Mouse (Mus musculus): Measurements from ENCODE around the gene Asna1. TPM values are rescaled to one million over a fixed set of nuclear protein-coding genes. Genes with fewer than 3 reads are reported as not detected.

Gene Asna1
- total and polyA plus RNA-seq, 2 experiments from 2014 or later = 136 to 153 TPM

- DNase-seq (peak; percentile 95), ATAC-seq (peak; percentile 85)
- TF ChIP-seq CTCF (IDR thresholded peaks at IDR 0.05; ENCODE audit: low read depth) = peak; percentile 39; the same call in 1 of the 2 replicates
- H3K9ac ChIP-seq = peak overlapping the region; percentile 58
- no peaks in the 10 kb centered on the region for H3K9me3 ChIP-seq (ENCODE audit: low read length)
- H3K36me3 ChIP-seq (ENCODE audit: insufficient read depth) = peaks cover 28% of the 10 kb centered on the region
- peaks cover 21% of the 10 kb centered on the region; the same call in 1 of the 2 replicates for H3K4me1 ChIP-seq (ENCODE audit: insufficient read depth)
- peak overlapping the region; percentile 55; the same call in 1 of the 2 replicates for H3K27ac ChIP-seq (ENCODE audit: low read depth, low read length)
- WGBS = 2% methylated on average over 60 of the region's 61 CpGs
- H3K27me3 ChIP-seq (ENCODE audit: insufficient read depth, low read length) = no peaks in the 10 kb centered on the region
- H3K4me3 ChIP-seq (ENCODE audit: low read depth, low read length) = peak overlapping the region; percentile 49
- H3K4me2 ChIP-seq (ENCODE audit: low read depth) = peak overlapping the region; percentile 81
Measured at GRCm38 (mm10) chr8:84976031-84976762, 48.9 kb downstream of the Asna1 start.

GRCm38 (mm10) chr8:84975434-84975833, 49.6 kb downstream of the Asna1 start:
- peaks cover 32% of the 10 kb centered on the region for H3K36me3 ChIP-seq (ENCODE audit: insufficient read depth)
- H3K27me3 ChIP-seq (ENCODE audit: insufficient read depth, low read length) = no peaks in the 10 kb centered on the region
- DNase-seq (peak; percentile 77), ATAC-seq (no peak)
- no peaks in the 10 kb centered on the region for H3K9me3 ChIP-seq (ENCODE audit: low read length)
- peak overlapping the region; percentile 81; the same call in 1 of the 2 replicates for H3K4me2 ChIP-seq (ENCODE audit: low read depth)
- 39% methylated on average over 7 of the region's 7 CpGs for WGBS
- H3K27ac ChIP-seq (ENCODE audit: low read depth, low read length) = no peak overlapping the region
- no peak overlapping the region for H3K4me3 ChIP-seq (ENCODE audit: low read depth, low read length)
- TF ChIP-seq CTCF (IDR thresholded peaks at IDR 0.05; ENCODE audit: low read depth) = peak; percentile 89
- no peak overlapping the region for H3K9ac ChIP-seq
- peaks cover 28% of the 10 kb centered on the region; the same call in 1 of the 2 replicates for H3K4me1 ChIP-seq (ENCODE audit: insufficient read depth)

DNA sequence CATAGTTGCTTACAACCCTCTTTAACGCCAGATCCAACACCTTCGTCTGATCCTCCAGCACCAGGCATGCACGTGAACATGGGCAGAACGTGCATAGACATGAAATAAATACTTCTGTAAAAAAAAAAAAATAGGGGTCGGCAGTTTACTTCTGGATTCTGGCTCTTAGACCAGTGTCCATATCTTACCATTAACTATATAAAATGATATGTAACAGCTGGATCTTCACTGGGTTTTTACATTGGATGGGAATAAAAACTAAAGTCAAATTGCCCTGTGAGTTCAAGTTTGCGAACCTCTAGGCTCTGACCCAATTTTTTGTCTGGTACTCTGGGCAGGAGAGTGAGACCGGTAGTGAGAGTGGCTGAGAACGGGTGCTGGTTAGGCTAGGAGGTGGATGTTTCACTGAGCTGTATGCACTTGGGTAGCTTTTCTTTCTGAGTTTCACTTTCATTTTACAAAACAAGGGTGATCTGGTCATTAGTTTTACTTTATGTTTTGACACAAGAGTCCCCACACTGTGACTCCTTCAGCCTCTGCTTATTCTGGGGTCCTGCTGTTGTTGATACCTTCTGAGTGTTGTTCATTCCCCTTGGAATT, 50.4 kb downstream of the Asna1 start:
- Histone ChIP-seq H3K27me3 (ENCODE audit: insufficient read depth, low read length) (no peaks in the 10 kb centered on the region), H3K9ac (no peak overlapping the region), H3K9me3 (ENCODE audit: low read length) (no peaks in the 10 kb centered on the region), H3K27ac (ENCODE audit: low read depth, low read length) (no peak overlapping the region), H3K4me1 (ENCODE audit: insufficient read depth) (peaks cover 23% of the 10 kb centered on the region; the same call in 1 of the 2 replicates), H3K4me3 (ENCODE audit: low read depth, low read length) (no peak overlapping the region), H3K36me3 (ENCODE audit: insufficient read depth) (peaks cover 32% of the 10 kb centered on the region), H3K4me2 (ENCODE audit: low read depth) (no peak overlapping the region)
- 83% methylated on average over 8 of the region's 8 CpGs for WGBS
- ATAC-seq (no peak), DNase-seq (no peak)
- TF ChIP-seq CTCF (IDR thresholded peaks at IDR 0.05; ENCODE audit: low read depth) = no peak

DNA sequence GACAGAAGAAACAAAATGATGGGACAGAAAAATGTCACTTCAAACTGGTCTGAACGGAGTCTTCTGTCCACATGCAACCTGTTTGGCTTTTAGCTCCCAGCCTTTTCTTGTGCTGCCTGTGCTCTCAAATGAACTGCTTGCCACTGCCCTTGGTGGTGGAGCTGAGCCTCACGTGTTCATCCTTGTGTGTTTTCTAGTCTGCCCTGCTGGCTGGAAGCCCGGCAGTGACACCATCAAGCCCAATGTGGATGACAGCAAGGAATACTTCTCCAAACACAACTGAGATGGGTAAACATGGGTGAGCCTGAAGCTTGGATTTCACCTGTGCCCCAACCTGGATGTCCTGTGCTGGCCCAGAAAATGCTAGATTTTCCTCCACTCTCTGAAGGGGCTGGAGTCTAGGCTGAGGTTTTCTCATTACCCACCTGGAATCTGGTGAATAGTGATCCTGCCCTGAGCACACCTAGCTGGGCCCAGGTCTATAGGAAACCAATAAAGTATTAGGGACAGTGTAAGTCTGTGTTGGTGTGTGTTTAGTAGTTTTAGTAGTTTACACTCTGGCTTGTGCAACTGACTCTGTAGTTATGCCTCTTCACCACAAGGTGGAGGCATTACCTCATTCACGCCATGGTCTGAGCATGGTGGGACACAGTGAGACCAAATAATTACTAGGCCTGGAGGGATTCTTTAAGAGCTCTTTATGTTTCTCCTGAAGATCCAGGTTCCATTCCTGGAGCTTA, 51.1 kb downstream of the Asna1 start:
- DNase-seq (peak; percentile 79), ATAC-seq (peak; percentile 18; the same call in 1 of the 2 replicates)
- Histone ChIP-seq H3K4me1 (ENCODE audit: insufficient read depth) (peaks cover 16% of the 10 kb centered on the region; the same call in 1 of the 2 replicates), H3K4me2 (ENCODE audit: low read depth) (no peak overlapping the region), H3K9me3 (ENCODE audit: low read length) (no peaks in the 10 kb centered on the region), H3K9ac (no peak overlapping the region), H3K4me3 (ENCODE audit: low read depth, low read length) (no peak overlapping the region), H3K36me3 (ENCODE audit: insufficient read depth) (peaks cover 32% of the 10 kb centered on the region), H3K27ac (ENCODE audit: low read depth, low read length) (no peak overlapping the region), H3K27me3 (ENCODE audit: insufficient read depth, low read length) (no peaks in the 10 kb centered on the region)
- peak; percentile 93 for TF ChIP-seq CTCF (IDR thresholded peaks at IDR 0.05; ENCODE audit: low read depth)
- whole genome bisulfite sequencing = 49% methylated on average over 4 of the region's 4 CpGs

DNA sequence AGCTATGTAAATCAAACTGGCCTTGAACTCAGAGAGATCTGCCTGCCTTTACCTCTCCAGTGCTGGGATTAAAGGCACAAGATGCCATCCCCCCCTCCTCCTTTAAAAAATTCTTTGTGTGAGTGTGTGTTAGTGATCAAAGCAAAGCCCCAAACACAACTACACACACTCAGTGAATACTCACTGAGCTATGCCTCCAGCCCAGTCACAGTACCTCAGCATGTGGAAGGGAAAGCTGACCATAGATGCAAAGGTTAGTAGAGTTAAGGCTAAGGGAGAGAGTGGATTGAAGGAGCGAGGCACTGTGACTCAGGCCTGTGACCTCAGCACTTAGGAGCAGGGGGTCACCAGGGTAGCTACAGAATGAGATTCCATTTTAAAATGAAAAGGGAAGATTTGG, 52.0 kb downstream of the Asna1 start:
- no peak overlapping the region for H3K9ac ChIP-seq
- DNase-seq (no peak), ATAC-seq (no peak)
- no peaks in the 10 kb centered on the region for H3K27me3 ChIP-seq (ENCODE audit: insufficient read depth, low read length)
- WGBS = 90% methylated on average over 1 of the region's 1 CpGs
- H3K4me2 ChIP-seq (ENCODE audit: low read depth) = no peak overlapping the region
- peaks cover 13% of the 10 kb centered on the region; the same call in 1 of the 2 replicates for H3K4me1 ChIP-seq (ENCODE audit: insufficient read depth)
- no peak for TF ChIP-seq CTCF (IDR thresholded peaks at IDR 0.05; ENCODE audit: low read depth)
- no peaks in the 10 kb centered on the region for H3K9me3 ChIP-seq (ENCODE audit: low read length)
- peaks cover 32% of the 10 kb centered on the region for H3K36me3 ChIP-seq (ENCODE audit: insufficient read depth)
- no peak overlapping the region for H3K4me3 ChIP-seq (ENCODE audit: low read depth, low read length)
- no peak overlapping the region for H3K27ac ChIP-seq (ENCODE audit: low read depth, low read length)

DNA sequence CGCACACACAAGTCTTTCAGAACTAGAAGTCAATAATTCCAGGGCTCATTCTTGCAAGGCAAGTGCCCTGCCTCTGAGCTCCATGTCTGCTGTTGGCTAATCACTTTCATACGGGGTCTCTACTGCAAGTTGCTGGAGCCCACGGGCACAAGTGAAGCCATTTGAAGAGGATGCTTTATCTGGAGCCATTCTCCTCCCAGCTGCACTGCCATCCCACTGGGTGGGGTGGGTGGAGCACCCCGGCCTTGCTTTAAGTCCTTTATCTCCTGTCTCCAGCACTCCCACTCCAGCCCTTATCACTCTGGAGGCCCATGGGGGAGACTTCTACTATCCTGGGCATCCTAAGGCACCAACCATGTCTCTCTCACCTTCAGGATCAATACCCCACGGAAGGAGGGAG, 54.2 kb downstream of the Asna1 start:
- Histone ChIP-seq H3K4me1 (ENCODE audit: insufficient read depth) (peaks cover 9% of the 10 kb centered on the region; the same call in 1 of the 2 replicates), H3K4me3 (ENCODE audit: low read depth, low read length) (peak overlapping the region; percentile 85), H3K9ac (peak overlapping the region; percentile 97), H3K27me3 (ENCODE audit: insufficient read depth, low read length) (no peaks in the 10 kb centered on the region), H3K9me3 (ENCODE audit: low read length) (no peaks in the 10 kb centered on the region), H3K36me3 (ENCODE audit: insufficient read depth) (peaks cover 32% of the 10 kb centered on the region), H3K4me2 (ENCODE audit: low read depth) (peak overlapping the region; percentile 91), H3K27ac (ENCODE audit: low read depth, low read length) (0 out of 2 replicates have a peak overlapping the region, but pooled peaks have one; percentile 10)
- no peak for DNase-seq
- no peak for TF ChIP-seq CTCF (IDR thresholded peaks at IDR 0.05; ENCODE audit: low read depth)
- no peak for ATAC-seq
- 58% methylated on average over 5 of the region's 5 CpGs for WGBS
